Mouse (Mus musculus) cerebellum, postnatal 14 days (tissue): ENCODE data around the gene Man1c1.

Experiments
- DNase-seq, 2 experiments: peaks; one replicate each; pipeline ENCODE4 v3.0.0; 2021; ENCODE audit warnings: mixed read lengths in 2 of 2

The Man1c1 gene

DNA sequence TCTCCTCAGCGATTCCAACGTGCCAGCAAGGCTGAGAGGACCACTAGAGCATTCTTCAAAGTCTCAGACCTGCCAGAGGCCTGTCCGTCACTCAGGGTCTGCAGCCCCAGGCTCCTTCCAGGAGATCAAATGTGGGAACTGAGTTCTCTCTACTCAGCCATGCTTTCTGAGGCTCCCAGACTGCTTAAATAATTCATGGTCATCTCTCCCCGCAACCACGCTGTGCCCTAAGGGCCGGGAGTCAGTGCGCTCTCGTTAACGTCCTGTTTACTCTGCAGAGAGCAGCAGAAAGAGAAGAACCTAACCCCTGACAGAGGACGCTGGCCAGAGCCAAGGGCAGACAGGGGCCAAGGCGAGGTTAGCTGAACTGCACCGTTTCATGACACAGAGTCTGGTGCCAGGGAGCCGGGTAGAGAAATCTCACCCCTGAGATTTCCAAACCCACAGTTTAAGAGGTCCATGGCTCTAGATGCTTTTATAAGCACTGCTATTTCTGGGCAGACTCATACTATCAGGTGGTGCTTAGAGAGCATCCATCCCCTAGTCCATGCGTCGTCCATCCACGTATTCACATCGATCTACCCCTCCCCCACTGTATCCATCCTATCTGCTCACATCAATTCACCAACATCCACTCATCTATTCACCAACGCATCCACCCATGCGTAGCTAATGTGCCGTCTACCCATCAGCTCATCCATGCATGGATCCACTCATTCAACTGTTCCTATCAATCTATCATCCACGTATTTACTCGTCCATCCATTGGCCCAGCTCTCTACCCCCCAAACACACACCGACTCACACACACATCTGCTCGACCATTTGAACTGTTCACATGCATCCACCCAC, 131.4 kb downstream of the Man1c1 start:
- no peak for DNase-seq

- peak; percentile 49 to 64 for DNase-seq
These were observed 133.2 kb downstream of the Man1c1 start for GRCm38 (mm10) chr4:134570704-134571451.

GRCm38 (mm10) chr4:134569831-134570230, 134.3 kb downstream of the Man1c1 start:
- DNase-seq = peak in 1 of 2 experiments; percentile 44

DNA sequence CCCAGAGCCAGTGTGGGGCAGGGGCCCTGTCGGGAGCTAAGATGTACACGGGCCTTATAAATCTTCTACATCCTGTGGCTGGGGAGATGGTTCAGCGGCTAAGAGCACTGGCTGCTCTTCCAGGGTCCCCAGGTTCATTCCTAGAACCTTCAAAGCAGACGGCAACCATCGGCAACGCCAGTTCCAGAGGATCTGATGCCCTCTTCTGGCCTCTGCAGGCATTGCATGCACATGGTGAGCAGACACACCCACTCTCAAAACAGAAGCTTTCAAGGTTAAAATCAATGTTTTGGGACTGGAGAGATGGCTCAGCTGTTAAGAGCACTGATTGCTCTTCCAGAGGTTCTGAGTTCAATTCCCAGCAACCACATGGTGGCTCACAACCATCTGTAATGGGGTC, 134.9 kb downstream of the Man1c1 start:
- peak in 1 of 2 experiments; percentile 83 for DNase-seq

DNA sequence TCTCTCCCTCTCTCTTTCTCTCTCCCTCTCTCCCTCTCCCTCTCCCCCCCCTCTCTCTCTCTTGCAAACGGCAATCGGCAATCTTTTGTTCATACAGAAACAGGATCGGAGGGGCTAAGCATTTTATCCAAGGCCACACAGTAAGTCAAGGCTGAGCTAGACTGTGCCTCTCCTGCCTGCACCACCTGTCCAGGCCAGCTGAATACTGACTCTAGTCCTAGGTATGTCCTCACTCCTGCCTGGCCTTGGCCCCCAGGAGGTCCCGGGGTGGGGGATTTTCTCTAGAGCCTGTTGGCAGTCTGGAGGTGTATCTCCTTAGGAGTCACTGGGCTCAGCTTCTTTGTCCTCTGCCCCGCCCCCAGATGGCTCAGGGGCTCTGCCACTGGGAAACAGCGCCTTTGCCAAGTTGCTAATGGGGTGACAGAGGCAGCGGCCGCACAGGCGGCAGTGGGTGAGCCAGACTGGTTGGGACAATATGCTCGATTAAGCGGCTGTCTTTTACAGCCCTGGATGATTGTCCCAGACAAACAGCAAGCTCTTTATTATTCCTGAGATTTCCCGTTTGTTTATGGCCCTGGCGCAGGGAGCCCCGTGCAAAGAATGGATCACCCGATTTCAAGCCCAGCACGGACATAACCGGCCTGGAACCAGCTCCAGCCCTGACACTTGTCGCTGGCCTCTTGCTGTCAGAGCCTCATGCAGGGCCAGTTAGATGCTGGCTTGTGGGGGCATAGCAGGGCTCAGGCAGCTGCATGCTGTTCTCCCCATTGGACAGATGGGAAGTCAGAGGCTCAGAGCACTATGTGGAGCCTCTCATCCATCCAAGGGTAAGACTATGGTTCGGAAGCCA, 136.5 kb downstream of the Man1c1 start:
- peak; percentile 69 to 76 for DNase-seq

DNA sequence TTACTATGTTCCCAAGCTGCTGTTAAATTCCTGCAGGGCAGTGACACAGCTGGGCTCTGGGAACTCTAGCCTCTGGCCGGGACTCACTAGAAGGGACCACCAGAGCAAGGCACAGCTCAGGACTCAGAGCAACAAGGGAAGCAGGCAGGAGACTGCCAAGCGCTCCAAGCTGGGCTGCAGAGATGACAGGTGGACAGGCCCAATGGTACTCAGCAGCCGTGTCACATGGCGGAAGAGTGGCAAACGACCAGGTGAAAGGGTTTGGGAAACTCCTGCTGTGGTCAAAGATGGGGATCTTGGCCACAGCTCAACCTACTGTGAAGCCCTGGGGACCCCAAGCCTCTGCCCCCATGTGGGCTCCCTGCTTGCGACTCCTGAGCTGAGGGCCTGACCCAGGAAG, 140.0 kb downstream of the Man1c1 start:
- peak in 1 of 2 experiments; percentile 54 for DNase-seq

- DNase-seq = no peak
These were observed 140.5 kb downstream of the Man1c1 start for GRCm38 (mm10) chr4:134563624-134564023.

DNA sequence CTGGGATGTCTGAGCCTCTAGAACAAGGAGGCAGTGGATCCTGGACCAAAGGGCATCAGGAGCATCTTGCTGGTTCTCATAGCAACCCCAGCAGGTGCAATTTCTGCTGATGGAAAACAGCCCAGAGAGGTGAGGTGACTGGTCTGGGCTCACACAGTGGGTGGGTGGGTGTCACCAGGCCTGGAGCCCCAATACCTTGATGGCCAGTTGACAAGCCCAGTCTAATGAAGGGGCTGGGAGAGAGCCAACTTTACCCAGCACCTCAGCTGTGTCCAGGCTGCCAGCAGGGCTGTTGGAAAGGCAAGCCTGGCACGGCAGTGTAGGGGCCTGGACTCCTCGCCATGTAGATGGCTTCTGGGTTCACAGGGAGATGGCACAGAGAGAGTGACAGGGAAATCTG, 142.1 kb downstream of the Man1c1 start:
- DNase-seq = peak; percentile 74 to 81

GRCm38 (mm10) chr4:134560699-134561098, 143.4 kb downstream of the Man1c1 start:
- no peak for DNase-seq

GRCm38 (mm10) chr4:134559154-134559553, 144.9 kb downstream of the Man1c1 start:
- no peak for DNase-seq

DNA sequence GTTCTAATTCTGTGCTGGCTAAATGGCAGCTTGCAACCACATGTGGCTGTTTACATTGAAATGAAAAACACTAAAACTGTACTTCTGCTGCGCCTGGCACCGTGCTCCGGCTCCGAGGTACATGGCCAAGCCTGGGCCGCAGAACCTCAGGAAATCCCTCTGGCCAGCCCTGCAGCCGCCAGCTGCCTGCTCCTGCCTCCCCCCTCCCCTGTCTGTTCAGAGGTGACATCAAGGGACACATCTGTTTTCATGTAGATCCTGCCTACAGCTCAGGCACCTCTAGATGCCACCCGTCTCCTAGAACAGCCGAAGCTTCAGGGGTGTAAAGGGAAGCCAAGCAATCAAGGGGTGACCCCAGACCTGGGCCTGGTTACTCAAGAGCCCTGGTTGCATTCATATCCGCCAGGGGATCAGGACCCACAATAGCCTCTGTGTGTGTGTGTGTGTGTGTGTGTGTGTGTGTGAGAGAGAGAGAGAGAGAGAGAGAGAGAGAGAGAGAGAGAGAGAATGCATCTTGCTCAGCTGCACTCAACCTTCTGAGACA, 145.4 kb downstream of the Man1c1 start:
- no peak for DNase-seq

- DNase-seq = no peak
These were observed 146.4 kb downstream of the Man1c1 start for GRCm38 (mm10) chr4:134557626-134558249.

GRCm38 (mm10) chr4:134555956-134556580, 148.0 kb downstream of the Man1c1 start:
- peak; percentile 65 to 88 for DNase-seq

DNA sequence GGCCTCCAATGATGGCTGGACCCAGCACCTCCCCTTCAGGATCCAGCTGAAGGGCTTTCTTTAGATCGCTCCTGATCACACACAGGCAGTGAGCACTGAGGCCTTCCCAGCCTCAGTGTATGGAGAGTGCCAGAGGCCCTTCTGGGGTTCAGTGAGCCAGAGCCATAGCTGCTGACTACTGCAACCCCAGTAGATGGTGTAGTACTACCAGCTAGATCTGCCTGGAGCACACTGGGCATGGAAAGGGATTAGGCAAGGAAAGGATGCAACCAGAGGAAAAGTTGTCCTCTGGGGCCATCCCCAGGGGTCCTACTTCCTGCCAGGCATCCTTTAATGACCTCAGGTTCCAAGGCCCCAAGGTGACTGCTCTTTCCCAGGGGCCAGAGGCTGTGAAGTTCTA, 150.5 kb downstream of the Man1c1 start:
- peak in 1 of 2 experiments; percentile 50 for DNase-seq

- DNase-seq = peak; percentile 73 to 78
These were observed 152.4 kb downstream of the Man1c1 start, which contains the start of gene Selenon for GRCm38 (mm10) chr4:134551494-134552316. Gene Selenon, minus strand, starts transcription at chr4:134552166.

DNA sequence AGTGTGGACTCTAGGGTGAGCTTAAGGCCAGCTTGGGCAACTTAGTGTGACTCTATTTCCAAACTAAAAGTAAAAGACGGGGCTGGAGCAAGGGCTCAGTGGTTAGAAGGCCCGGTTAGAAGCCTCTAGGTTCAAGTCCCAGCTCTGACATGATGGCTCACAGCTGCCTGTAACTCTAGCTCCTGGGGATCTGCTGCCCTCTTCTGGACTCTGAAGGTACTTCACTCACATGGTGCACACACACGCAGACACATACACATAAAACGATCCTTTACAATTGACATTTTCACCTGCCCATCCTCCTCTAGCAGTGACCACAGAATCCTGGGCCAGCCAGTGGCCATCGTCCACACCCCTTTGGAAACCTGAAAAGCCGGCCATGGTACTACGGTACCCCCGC, 154.2 kb downstream of the Man1c1 start:
- DNase-seq = peak in 1 of 2 experiments; percentile 46

DNA sequence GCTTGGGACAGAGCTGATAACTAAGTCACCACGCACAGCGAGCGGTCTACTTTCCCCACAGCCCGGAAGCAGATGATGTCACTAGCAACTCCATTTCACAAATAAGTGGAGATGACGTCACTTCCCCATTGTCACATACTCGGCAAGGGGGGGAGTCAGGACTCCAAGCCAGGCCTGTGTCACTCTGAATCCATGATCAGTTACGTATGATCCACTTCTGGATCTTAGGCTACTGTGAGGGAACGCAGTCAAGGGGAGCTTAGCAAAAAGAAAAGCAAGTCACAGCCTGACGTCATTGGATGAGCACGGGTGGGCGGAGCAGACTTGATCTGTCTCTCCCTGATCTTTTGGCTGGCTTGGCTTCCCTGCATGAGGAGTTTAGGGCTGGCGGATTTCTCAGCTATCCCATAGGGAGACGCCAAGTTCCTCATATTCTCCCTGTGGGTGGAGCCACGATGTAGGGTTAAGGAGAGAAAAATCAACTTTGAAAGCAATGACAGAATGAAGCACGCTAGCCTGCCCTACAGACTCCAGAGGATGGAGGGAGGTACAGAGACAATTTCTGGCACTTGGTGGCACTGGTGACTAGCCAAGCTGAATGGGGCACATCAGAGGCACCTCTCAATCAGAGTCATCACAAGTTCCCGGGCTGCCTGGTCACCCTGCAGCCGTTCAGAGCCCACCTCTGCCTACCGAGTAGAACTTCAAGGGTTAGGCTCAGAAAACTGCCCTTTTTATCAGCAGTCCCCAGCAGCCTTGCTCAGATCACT, 155.7 kb downstream of the Man1c1 start:
- DNase-seq = peak in 1 of 2 experiments; percentile 50

GRCm38 (mm10) chr4:134546814-134547705, 157.0 kb downstream of the Man1c1 start:
- DNase-seq = peak; percentile 63 to 70

DNA sequence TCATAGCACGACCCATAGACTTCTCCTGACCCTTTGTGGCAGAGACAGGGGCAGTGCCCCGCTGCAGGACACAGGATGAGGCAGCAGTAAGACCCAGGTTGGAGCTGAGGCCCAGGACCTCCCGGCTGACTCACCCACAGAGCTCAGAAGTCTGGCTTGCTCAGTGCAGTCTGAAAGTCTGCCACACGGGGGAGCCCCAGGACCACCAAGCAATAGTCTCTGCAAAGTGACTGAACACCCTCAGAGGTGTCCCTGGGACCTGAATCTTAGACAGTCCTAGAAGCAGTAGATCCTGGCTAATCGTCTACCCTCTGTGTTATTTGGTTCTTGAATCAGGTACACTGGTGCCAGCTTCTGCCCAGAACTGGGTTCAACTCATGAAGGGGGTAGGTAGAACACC, 160.8 kb downstream of the Man1c1 start:
- peak; percentile 98 for DNase-seq
